Mouse (Mus musculus) erythroblast, embryonic 14.5 days (primary cell): ENCODE measurements around the gene Phkg1.

ENCODE experiments used
- GATA1 ChIP-seq: IDR thresholded peaks from 2 replicates; pipeline ENCODE4 v1.6.1; 2012; ENCODE audit warnings: low read length, inconsistent platforms, mixed read lengths
- TAL1 ChIP-seq: IDR thresholded peaks from 3 replicates; pipeline ENCODE4 v1.6.1; 2012; ENCODE audit warnings: low read length, inconsistent platforms, mixed read lengths

DNA sequence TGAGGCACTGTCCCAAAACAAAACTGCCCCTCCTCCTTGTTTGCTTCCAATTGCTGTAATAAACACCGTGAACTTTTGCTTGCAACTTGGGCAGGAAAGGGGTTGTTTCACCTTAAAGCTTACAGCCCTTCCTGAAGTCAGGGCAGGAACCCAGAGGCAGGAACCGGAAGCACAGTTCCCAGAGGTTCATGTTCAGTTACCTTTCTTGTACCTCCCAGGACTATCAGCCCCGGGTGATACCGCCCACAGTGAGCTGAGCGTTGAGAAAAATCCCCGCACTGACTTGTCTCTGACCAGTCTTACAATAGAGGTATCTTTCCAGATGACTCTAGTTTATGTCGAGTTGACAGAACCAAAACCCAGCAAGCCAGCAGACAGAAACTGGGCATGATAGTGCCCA lies 11.2 kb upstream of the Phkg1 start:
- TF ChIP-seq TAL1 (no peak), GATA1 (no peak)
